Mouse (Mus musculus) limb, embryonic 14.5 days (tissue): Measurements from ENCODE around the gene Adgrg6. TPM values are rescaled to one million over a fixed set of nuclear protein-coding genes. Genes with fewer than 3 reads are reported as not detected.
A peak's percentile ranks its signal among the peaks of the same experiment; 100 is the strongest.

ENCODE experiments used
- ATAC-seq: fragments of 200-750 bp; cut with Nextera tagmentation; 2 replicates; pipeline ENCODE4 v1.8.0; 2017; ENCODE audit warnings: low read depth, moderate number of reproducible peaks, moderate TSS enrichment; ENCODE audit not compliant: low FRiP score
- DNase-seq: peaks from one replicate; pipeline ENCODE4 v3.0.0-alpha.2; 2015; ENCODE audit warnings: low spot score
- H3K27ac ChIP-seq: fragments of 300-500 bp; sonication (generic); replicated peaks from 2 replicates; pipeline ENCODE4 v1.5.1; 2014; ENCODE audit warnings: low read depth, mild to moderate bottlenecking, low read length, moderate library complexity, mixed read lengths
- H3K27me3 ChIP-seq: fragments of 300-500 bp; sonication (generic); 2 replicates; pipeline ENCODE4 v1.6.1; 2014; ENCODE audit warnings: low read length, mixed read lengths; ENCODE audit not compliant: control insufficient read depth, insufficient read depth
- H3K36me3 ChIP-seq: fragments of 300-500 bp; sonication (generic); 2 replicates; pipeline ENCODE4 v1.6.1; 2014; ENCODE audit warnings: mild to moderate bottlenecking, low read length, moderate library complexity, mixed read lengths; ENCODE audit not compliant: control insufficient read depth, insufficient read depth
- H3K4me1 ChIP-seq: fragments of 300-500 bp; sonication (generic); 2 replicates; pipeline ENCODE4 v1.6.1; 2014; ENCODE audit warnings: antibody characterized with exemption, low read length, mixed read lengths; ENCODE audit not compliant: control insufficient read depth, insufficient read depth
- H3K4me2 ChIP-seq: fragments of 300-500 bp; sonication (generic); replicated peaks from 2 replicates; pipeline ENCODE4 v1.6.1; 2014; ENCODE audit warnings: low read depth, mild to moderate bottlenecking, low read length, moderate library complexity; ENCODE audit not compliant: severe bottlenecking
- H3K4me3 ChIP-seq: fragments of 300-500 bp; sonication (generic); replicated peaks from 2 replicates; pipeline ENCODE4 v1.5.1; 2014; ENCODE audit warnings: low read length
- H3K9ac ChIP-seq: fragments of 300-500 bp; sonication (generic); 2 replicates; pipeline ENCODE4 v1.6.1; 2014; ENCODE audit warnings: mild to moderate bottlenecking, low read depth, low read length, moderate library complexity; ENCODE audit not compliant: severe bottlenecking
- H3K9me3 ChIP-seq: fragments of 300-500 bp; sonication (generic); 2 replicates; pipeline ENCODE4 v1.6.1; 2016; ENCODE audit warnings: low read length; ENCODE audit not compliant: control insufficient read depth
- POLR2A ChIP-seq: fragments of 200-500 bp; IDR thresholded peaks from 2 replicates; pipeline ENCODE4 v1.8.0; 2012; ENCODE audit warnings: inconsistent platforms, mild to moderate bottlenecking, moderate library complexity, borderline replicate concordance; ENCODE audit not compliant: insufficient read depth, insufficient read length; ENCODE audit errors: extremely low read depth
- WGBS: fragments of 180-500 bp; shearing (Covaris S2); extraction: QIAGEN DNeasy Blood & Tissue Kit; methylation state at CpG from one replicate; pipeline ENCODE4 v1.1.7; 2014; 5-methylcytosine and 5-hydroxymethylcytosine counted together
- polyA plus RNA-seq, 2 experiments: library from polyadenylated mRNA; depleted of rRNA in 1 of 2; stranded (reverse) in 1 of 2; unstranded in 1 of 2; fragments of >200 nt; fragmentation: Nextera tagmentation in 1 of 2; extraction: Ambion mirVana in 1 of 2; gene quantifications; 2 replicates each; pipeline versions ENCODE4 v1.2.1 to v1.2.3; 2012 to 2014

Adgrg6 gene
- polyA plus RNA-seq, 2 experiments: 10.0 to 11.8 TPM

GRCm38 (mm10) chr10:14543511-14544067, 1.9 kb downstream of the Adgrg6 start:
- Histone ChIP-seq H3K27me3 (peaks cover 5% of the 10 kb centered on the region; the same call in 1 of the 2 replicates), H3K27ac (no peak overlapping the region), H3K4me2 (peak overlapping the region; percentile 100), H3K4me1 (0 out of 2 replicates have a peak, but pooled peaks cover 7% of the 10 kb centered on the region), H3K9me3 (no peaks in the 10 kb centered on the region), H3K4me3 (peak overlapping the region; percentile 77), H3K9ac (no peak overlapping the region), H3K36me3 (no peaks in the 10 kb centered on the region)
- peak; percentile 45; the same call in 1 of the 2 replicates for ATAC-seq
- TF ChIP-seq POLR2A: no peak
- 32% methylated on average over 8 of the region's 8 CpGs for WGBS
- DNase-seq: peak; percentile 71

DNA sequence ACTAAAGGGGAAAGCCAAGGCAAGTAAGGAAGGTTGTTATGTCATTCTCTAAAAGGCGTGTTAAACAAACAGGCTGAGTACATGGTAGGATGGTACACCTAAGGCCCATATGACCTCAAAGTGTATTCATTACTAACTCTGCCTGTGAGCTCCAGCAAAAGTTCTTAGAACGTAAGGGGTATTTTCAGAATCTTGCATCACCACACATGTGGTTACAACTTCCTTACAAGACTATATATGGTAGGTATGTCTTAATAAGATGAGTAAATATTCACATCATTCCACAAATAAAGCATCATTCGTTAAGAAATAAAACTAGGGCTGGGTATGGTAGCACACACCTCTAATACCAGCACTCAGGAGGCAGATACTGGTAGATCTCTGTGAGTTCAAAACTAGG, 8.4 kb downstream of the Adgrg6 start:
- H3K27me3 ChIP-seq: no peaks in the 10 kb centered on the region
- 84% methylated on average over 3 of the region's 3 CpGs for WGBS
- H3K9ac ChIP-seq: no peak overlapping the region
- no peak for DNase-seq
- no peak overlapping the region for H3K27ac ChIP-seq
- H3K4me3 ChIP-seq: no peak overlapping the region
- H3K4me1 ChIP-seq: no peaks in the 10 kb centered on the region
- no peaks in the 10 kb centered on the region for H3K36me3 ChIP-seq
- no peak for ATAC-seq
- TF ChIP-seq POLR2A: no peak
- no peak overlapping the region for H3K4me2 ChIP-seq
- no peaks in the 10 kb centered on the region for H3K9me3 ChIP-seq

DNA sequence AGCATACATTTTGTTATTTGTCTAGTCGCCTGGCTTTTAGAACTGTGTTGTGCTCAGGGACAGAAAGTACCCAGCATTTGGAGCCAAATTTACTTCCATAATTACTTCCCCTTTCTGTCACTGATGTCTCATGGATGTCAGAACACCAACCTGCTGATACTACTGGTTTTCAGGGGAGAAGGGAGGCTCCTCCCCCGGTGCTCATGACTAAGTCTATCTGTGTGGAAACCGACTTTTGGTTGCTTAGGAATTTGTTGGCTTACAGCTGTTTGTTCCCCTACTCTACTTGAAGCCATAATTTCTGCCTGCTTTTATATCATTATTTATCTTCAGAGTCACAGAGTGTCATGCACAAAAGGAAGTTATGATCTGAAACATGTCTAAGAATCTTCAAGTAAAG, 14.4 kb downstream of the Adgrg6 start:
- no peak for TF ChIP-seq POLR2A
- Histone ChIP-seq H3K9ac (no peak overlapping the region), H3K4me3 (no peak overlapping the region), H3K9me3 (no peaks in the 10 kb centered on the region), H3K27me3 (no peaks in the 10 kb centered on the region), H3K36me3 (no peaks in the 10 kb centered on the region), H3K4me2 (no peak overlapping the region), H3K27ac (no peak overlapping the region), H3K4me1 (no peaks in the 10 kb centered on the region)
- no peak for DNase-seq
- 87% methylated on average over 3 of the region's 3 CpGs for WGBS
- no peak for ATAC-seq

GRCm38 (mm10) chr10:14530670-14531069, 14.8 kb downstream of the Adgrg6 start:
- no peak for ATAC-seq

GRCm38 (mm10) chr10:14527765-14528164, 17.7 kb downstream of the Adgrg6 start:
- Histone ChIP-seq H3K27me3 (no peaks in the 10 kb centered on the region), H3K36me3 (no peaks in the 10 kb centered on the region), H3K4me3 (no peak overlapping the region), H3K9ac (no peak overlapping the region), H3K4me1 (no peaks in the 10 kb centered on the region), H3K4me2 (no peak overlapping the region), H3K9me3 (no peaks in the 10 kb centered on the region), H3K27ac (no peak overlapping the region)
- DNase-seq (no peak), ATAC-seq (no peak)
- no peak for TF ChIP-seq POLR2A
- 62% methylated on average over 2 of the region's 2 CpGs for WGBS

More at GRCm38 (mm10) chr10:14530670-14531069, 14.8 kb downstream of the Adgrg6 start:
- H3K9ac ChIP-seq: no peak overlapping the region
- no peaks in the 10 kb centered on the region for H3K4me1 ChIP-seq
- no peaks in the 10 kb centered on the region for H3K9me3 ChIP-seq
- WGBS: 94% methylated on average over 1 of the region's 1 CpGs
- no peak for DNase-seq
- no peak overlapping the region for H3K4me3 ChIP-seq
- TF ChIP-seq POLR2A: no peak
- no peaks in the 10 kb centered on the region for H3K36me3 ChIP-seq
- no peak overlapping the region for H3K27ac ChIP-seq
- H3K4me2 ChIP-seq: no peak overlapping the region
- no peaks in the 10 kb centered on the region for H3K27me3 ChIP-seq
